Mouse (Mus musculus): ENCODE data around the gene Galnt3. TPM values are rescaled to one million over a fixed set of nuclear protein-coding genes. Genes with fewer than 3 reads are reported as not detected.

Galnt3 gene
- polyA plus RNA-seq, 1 experiment from 2014 or later = 0.63 TPM

DNA sequence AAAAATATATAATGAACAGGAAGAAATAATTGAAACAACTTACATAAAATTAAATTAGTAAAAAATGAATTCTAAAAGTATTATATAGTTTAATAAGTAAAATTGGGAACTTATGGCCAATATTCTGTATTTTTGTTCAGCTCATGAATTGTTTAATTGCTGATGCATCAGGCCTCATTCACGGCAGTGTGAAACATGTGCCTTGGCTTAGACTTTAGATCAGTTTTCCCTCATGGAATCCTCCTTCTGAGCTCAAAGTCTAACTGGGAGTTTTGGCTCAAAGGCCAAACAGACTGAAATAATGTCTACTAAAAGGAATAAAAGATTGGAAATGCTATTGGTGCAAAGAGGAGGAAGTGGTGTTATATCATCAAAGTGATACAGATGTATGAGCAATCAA, 2.7 kb upstream of the Galnt3 start:
- H3K27ac ChIP-seq (ENCODE audit: low read depth, low read length) = no peak overlapping the region
- H3K4me1 ChIP-seq (ENCODE audit: control insufficient read depth, insufficient read depth, low read length) = no peaks in the 10 kb centered on the region
- no peak overlapping the region for H3K4me2 ChIP-seq (ENCODE audit: low read length)
- no peak for DNase-seq (ENCODE audit: low spot score)
- ATAC-seq = no peak
- H3K4me3 ChIP-seq (ENCODE audit: low read depth, low read length) = no peak overlapping the region
- WGBS = 77% methylated on average over 1 of the region's 1 CpGs
- H3K9me3 ChIP-seq (replicated peaks; ENCODE audit: control insufficient read depth, low read length) = no peaks in the 10 kb centered on the region
- no peaks in the 10 kb centered on the region for H3K36me3 ChIP-seq (ENCODE audit: control insufficient read depth, insufficient read depth, low read length)
- no peak overlapping the region for H3K9ac ChIP-seq (ENCODE audit: low read length)
- peaks cover 2% of the 10 kb centered on the region; the same call in 1 of the 2 replicates for H3K27me3 ChIP-seq (replicated peaks; ENCODE audit: control insufficient read depth, insufficient read depth, low read length)

DNA sequence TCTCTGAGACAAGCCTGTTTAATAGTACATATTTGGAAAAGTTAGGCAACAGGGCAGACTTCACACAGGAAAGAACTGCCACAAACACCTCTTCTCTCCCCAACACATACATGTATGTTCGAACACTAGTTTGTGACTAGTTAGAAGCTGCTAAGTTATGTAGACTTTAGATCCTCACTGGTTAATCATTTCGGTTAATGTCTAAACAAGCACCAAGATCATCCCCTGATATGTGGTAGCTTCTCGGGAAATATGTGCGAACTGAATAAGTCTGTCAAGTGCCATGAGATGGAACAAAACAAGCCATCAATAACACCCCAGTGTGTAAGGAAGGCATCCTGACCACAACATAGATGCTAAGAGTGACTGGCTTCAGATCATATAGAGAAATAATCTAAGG, 2.1 kb upstream of the Galnt3 start:
- no peaks in the 10 kb centered on the region for H3K9me3 ChIP-seq (replicated peaks; ENCODE audit: control insufficient read depth, low read length)
- ATAC-seq = no peak
- 90% methylated on average over 4 of the region's 4 CpGs for WGBS

DNA sequence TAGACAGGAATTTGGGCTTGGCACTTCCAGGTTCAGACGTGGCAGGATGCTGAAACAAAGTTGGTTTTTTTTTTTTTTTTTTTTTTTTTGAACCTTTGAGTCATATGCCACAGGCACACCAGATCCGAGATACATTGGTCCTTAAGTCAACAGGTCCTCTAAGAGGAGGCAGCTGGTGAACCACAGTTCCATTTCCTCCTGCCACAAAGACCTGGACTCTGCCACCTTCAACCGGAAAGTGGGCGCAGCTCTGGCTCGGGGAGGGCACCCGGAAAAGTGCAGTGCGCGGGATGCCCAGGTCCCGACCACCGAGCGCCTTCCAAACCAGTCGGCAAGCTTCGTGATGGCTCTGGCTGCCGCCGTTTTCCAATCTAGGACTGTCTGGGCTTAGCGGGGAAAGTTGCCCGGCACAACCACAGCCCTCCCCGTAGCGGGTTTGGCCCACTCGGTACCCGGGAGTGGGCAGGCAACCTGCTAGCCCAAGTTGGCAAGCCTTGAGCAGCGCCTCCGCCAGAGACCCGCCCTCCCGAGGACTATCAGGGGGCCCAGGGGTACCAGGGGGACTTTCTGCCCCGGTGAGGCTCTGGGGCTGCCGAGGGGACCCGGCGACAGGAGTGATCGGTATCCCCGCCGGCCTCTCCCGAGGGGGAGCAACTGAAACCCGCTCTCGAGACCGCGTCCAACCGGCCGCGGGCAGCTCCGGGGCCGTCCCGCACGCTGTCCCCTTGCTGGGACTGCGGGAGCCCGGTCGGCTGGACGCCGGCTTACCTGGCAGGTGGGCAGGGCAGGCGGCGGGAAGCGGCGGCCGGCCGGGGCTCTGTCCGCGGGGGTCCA, 821 bp downstream of the Galnt3 start:
- H3K4me3 ChIP-seq (ENCODE audit: low read depth, low read length) = peak overlapping the region; percentile 62
- H3K4me2 ChIP-seq (ENCODE audit: low read length) = peak overlapping the region; percentile 100
- peaks cover 6% of the 10 kb centered on the region; the same call in 1 of the 2 replicates for H3K27me3 ChIP-seq (replicated peaks; ENCODE audit: control insufficient read depth, insufficient read depth, low read length)
- H3K9ac ChIP-seq (ENCODE audit: low read length) = peak overlapping the region; percentile 66
- no peaks in the 10 kb centered on the region for H3K4me1 ChIP-seq (ENCODE audit: control insufficient read depth, insufficient read depth, low read length)
- no peak overlapping the region for H3K27ac ChIP-seq (ENCODE audit: low read depth, low read length)
- under 1% methylated on average over 52 of the region's 57 CpGs for WGBS
- DNase-seq (ENCODE audit: low spot score) (peak; percentile 14), ATAC-seq (peak; percentile 67)
- no peaks in the 10 kb centered on the region for H3K36me3 ChIP-seq (ENCODE audit: control insufficient read depth, insufficient read depth, low read length)
- H3K9me3 ChIP-seq (replicated peaks; ENCODE audit: control insufficient read depth, low read length) = no peaks in the 10 kb centered on the region

More for the DNA sequence above, 2.1 kb upstream of the Galnt3 start:
- DNase-seq (ENCODE audit: low spot score) = no peak
- Histone ChIP-seq H3K27me3 (replicated peaks; ENCODE audit: control insufficient read depth, insufficient read depth, low read length) (peaks cover 6% of the 10 kb centered on the region; the same call in 1 of the 2 replicates), H3K9ac (ENCODE audit: low read length) (no peak overlapping the region), H3K4me1 (ENCODE audit: control insufficient read depth, insufficient read depth, low read length) (no peaks in the 10 kb centered on the region), H3K36me3 (ENCODE audit: control insufficient read depth, insufficient read depth, low read length) (no peaks in the 10 kb centered on the region), H3K27ac (ENCODE audit: low read depth, low read length) (no peak overlapping the region), H3K4me2 (ENCODE audit: low read length) (no peak overlapping the region), H3K4me3 (ENCODE audit: low read depth, low read length) (no peak overlapping the region)

- 73% methylated on average over 3 of the region's 3 CpGs for WGBS
- Histone ChIP-seq H3K27ac (ENCODE audit: low read depth, low read length) (no peak overlapping the region), H3K27me3 (replicated peaks; ENCODE audit: control insufficient read depth, insufficient read depth, low read length) (0 out of 2 replicates have a peak, but pooled peaks cover 5% of the 10 kb centered on the region), H3K9me3 (replicated peaks; ENCODE audit: control insufficient read depth, low read length) (no peaks in the 10 kb centered on the region), H3K4me3 (ENCODE audit: low read depth, low read length) (no peak overlapping the region), H3K9ac (ENCODE audit: low read length) (no peak overlapping the region), H3K4me1 (ENCODE audit: control insufficient read depth, insufficient read depth, low read length) (no peaks in the 10 kb centered on the region), H3K4me2 (ENCODE audit: low read length) (no peak overlapping the region), H3K36me3 (ENCODE audit: control insufficient read depth, insufficient read depth, low read length) (no peaks in the 10 kb centered on the region)
- DNase-seq (ENCODE audit: low spot score) = no peak
- no peak for ATAC-seq
These were observed 7.1 kb downstream of the Galnt3 start for GRCm38 (mm10) chr2:66117686-66118085.

DNA sequence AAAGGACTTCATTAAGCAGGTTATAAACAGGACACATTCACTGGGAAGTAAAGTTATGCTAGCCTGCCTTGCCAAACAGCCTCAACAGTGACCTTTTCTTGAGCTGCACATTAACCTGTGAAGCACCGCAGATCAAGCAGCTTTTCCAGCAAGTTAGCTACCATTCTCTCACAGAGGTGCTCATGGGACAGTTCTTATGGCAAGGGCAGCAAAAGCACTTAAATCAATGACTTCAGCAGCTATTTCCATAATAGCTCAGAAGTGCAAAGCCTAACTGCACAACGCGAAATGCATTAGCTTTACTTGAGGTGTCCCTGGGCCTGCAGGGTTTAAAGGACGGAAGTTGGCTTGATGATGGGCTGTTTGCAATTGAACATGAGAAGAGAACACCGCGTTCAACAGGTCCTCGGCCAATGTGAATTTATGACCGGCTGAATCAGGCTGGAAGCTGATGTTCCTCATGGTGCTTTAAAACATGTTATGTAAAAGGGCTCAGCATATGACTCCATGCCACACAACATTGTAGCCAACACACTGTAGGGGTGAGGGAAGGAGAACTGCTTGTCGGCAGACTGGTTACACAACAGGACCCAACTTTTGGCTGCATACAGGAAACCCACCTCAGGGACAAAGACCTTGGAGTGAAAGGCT, 16.8 kb downstream of the Galnt3 start:
- 96% methylated on average over 9 of the region's 9 CpGs for WGBS
- no peaks in the 10 kb centered on the region for H3K27me3 ChIP-seq (replicated peaks; ENCODE audit: control insufficient read depth, insufficient read depth, low read length)
- no peaks in the 10 kb centered on the region for H3K9me3 ChIP-seq (replicated peaks; ENCODE audit: control insufficient read depth, low read length)
- ATAC-seq (no peak), DNase-seq (ENCODE audit: low spot score) (no peak)
- H3K27ac ChIP-seq (ENCODE audit: low read depth, low read length) = no peak overlapping the region
- H3K4me3 ChIP-seq (ENCODE audit: low read depth, low read length) = no peak overlapping the region
- no peaks in the 10 kb centered on the region for H3K4me1 ChIP-seq (ENCODE audit: control insufficient read depth, insufficient read depth, low read length)
- no peak overlapping the region for H3K9ac ChIP-seq (ENCODE audit: low read length)
- no peak overlapping the region for H3K4me2 ChIP-seq (ENCODE audit: low read length)
- no peaks in the 10 kb centered on the region for H3K36me3 ChIP-seq (ENCODE audit: control insufficient read depth, insufficient read depth, low read length)

GRCm38 (mm10) chr2:66103740-66104436, 20.9 kb downstream of the Galnt3 start:
- DNase-seq (ENCODE audit: low spot score) (no peak), ATAC-seq (no peak)
- H3K27ac ChIP-seq (ENCODE audit: low read depth, low read length) = no peak overlapping the region
- no peaks in the 10 kb centered on the region for H3K4me1 ChIP-seq (ENCODE audit: control insufficient read depth, insufficient read depth, low read length)
- no peaks in the 10 kb centered on the region for H3K27me3 ChIP-seq (replicated peaks; ENCODE audit: control insufficient read depth, insufficient read depth, low read length)
- H3K4me2 ChIP-seq (ENCODE audit: low read length) = no peak overlapping the region
- WGBS = 89% methylated on average over 10 of the region's 10 CpGs
- H3K9me3 ChIP-seq (replicated peaks; ENCODE audit: control insufficient read depth, low read length) = no peaks in the 10 kb centered on the region
- no peaks in the 10 kb centered on the region for H3K36me3 ChIP-seq (ENCODE audit: control insufficient read depth, insufficient read depth, low read length)
- no peak overlapping the region for H3K4me3 ChIP-seq (ENCODE audit: low read depth, low read length)
- H3K9ac ChIP-seq (ENCODE audit: low read length) = no peak overlapping the region

GRCm38 (mm10) chr2:66101686-66102304, 23.0 kb downstream of the Galnt3 start:
- Histone ChIP-seq H3K27ac (ENCODE audit: low read depth, low read length) (no peak overlapping the region), H3K27me3 (replicated peaks; ENCODE audit: control insufficient read depth, insufficient read depth, low read length) (no peaks in the 10 kb centered on the region), H3K4me2 (ENCODE audit: low read length) (no peak overlapping the region), H3K4me3 (ENCODE audit: low read depth, low read length) (no peak overlapping the region), H3K9me3 (replicated peaks; ENCODE audit: control insufficient read depth, low read length) (no peaks in the 10 kb centered on the region), H3K4me1 (ENCODE audit: control insufficient read depth, insufficient read depth, low read length) (no peaks in the 10 kb centered on the region), H3K9ac (ENCODE audit: low read length) (no peak overlapping the region), H3K36me3 (ENCODE audit: control insufficient read depth, insufficient read depth, low read length) (no peaks in the 10 kb centered on the region)
- no peak for DNase-seq (ENCODE audit: low spot score)
- WGBS = 95% methylated on average over 9 of the region's 9 CpGs
- ATAC-seq = no peak

- Histone ChIP-seq H3K27me3 (replicated peaks; ENCODE audit: control insufficient read depth, insufficient read depth, low read length) (no peaks in the 10 kb centered on the region), H3K9ac (ENCODE audit: low read length) (no peak overlapping the region), H3K4me3 (ENCODE audit: low read depth, low read length) (no peak overlapping the region), H3K36me3 (ENCODE audit: control insufficient read depth, insufficient read depth, low read length) (no peaks in the 10 kb centered on the region), H3K4me2 (ENCODE audit: low read length) (no peak overlapping the region), H3K27ac (ENCODE audit: low read depth, low read length) (no peak overlapping the region), H3K4me1 (ENCODE audit: control insufficient read depth, insufficient read depth, low read length) (no peaks in the 10 kb centered on the region), H3K9me3 (replicated peaks; ENCODE audit: control insufficient read depth, low read length) (no peaks in the 10 kb centered on the region)
- no peak for DNase-seq (ENCODE audit: low spot score)
- WGBS = 63% methylated on average over 17 of the region's 17 CpGs
- no peak for ATAC-seq
These were observed 24.0 kb downstream of the Galnt3 start for GRCm38 (mm10) chr2:66100671-66101351.
